Mouse (Mus musculus): Measurements from ENCODE around the gene Sectm1a.
"Not testable (repeated sequence)": the region's sequence is repeated elsewhere in the genome, so short reads cannot be mapped to it uniquely, and the experiment has no call there.

Gene Sectm1a

DNA sequence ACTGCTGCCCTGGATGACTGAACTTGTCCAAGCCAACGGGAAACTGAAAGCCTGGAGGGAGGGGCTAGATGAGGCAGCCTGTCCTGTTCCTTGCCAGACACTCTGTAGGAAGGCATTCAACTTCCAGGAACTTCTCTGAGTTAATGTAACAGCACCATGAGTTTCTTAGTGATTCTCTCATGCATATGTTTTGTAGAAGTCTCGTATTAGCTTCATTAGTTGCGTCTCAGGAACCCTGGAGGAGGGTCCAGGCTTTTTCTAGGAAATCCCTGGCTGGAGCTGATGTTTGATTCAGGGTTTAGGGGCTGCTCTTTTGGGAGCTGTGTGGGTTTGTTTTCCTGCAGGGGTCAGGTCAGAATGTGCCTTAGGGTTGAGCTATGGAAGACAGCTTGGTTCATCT is at the start of gene Sectm1a:
TSS of gene Sectm1a (minus strand) at position 101 of the 400 bp plus-strand sequence.
- DNase-seq = no peak

DNA sequence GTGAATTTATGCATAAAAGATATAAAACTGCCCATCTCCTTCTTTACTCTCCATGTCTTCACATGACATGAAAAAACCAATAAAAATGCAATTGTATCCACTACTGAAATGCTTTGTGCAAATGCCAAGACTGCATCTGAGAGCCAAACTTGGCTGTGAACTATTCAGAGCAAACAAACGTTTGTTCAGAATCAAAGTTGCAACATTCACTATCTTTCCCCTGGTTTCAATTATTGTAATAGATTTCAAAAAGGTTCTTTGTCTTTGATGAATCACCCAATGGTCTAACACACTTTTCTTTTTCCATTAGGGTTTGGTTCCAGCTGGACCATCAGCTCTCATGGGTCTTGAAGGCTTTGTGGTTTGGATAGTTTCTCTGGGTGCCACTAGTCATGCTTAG is 48.6 kb upstream of the Sectm1a start:
- DNase-seq = no peak

DNA sequence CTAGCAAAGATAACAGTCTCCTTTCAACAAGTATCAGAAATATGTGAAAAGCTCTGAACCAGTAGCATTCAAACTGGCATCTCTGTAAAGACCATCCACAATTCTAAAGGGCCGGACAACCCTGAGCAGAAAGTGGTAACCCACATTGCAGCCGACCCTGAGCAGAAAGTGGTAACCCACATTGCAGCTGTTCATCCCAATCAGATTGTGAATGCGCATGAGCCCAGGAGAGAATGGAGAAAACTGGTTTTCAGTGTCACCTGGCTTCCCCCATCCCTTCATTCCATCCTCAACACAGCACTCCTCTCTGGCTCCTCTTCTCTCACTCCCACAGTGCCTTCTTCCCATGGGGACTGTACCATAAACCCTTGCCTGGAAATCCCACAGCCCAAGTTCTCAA is 46.4 kb upstream of the Sectm1a start:
- no peak for DNase-seq

DNA sequence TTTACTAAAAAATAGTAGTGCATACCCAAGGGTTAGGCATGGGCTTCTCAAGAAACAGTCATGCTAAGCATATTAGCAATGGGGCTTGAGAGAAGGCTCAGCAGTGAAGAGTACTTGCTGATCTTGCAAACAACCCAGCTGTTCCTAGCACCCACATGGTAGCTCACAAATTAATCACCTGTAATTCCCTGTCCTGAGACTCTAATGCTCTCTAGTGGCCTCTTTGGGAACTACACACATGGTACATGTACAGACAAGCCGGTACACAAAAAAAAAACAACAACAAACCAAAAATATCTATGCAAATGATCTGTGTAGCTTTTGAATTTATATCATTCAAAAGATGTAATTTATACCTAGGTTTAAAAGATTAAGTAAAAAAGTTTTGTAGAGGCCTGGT is 45.4 kb upstream of the Sectm1a start:
- no peak for DNase-seq

DNA sequence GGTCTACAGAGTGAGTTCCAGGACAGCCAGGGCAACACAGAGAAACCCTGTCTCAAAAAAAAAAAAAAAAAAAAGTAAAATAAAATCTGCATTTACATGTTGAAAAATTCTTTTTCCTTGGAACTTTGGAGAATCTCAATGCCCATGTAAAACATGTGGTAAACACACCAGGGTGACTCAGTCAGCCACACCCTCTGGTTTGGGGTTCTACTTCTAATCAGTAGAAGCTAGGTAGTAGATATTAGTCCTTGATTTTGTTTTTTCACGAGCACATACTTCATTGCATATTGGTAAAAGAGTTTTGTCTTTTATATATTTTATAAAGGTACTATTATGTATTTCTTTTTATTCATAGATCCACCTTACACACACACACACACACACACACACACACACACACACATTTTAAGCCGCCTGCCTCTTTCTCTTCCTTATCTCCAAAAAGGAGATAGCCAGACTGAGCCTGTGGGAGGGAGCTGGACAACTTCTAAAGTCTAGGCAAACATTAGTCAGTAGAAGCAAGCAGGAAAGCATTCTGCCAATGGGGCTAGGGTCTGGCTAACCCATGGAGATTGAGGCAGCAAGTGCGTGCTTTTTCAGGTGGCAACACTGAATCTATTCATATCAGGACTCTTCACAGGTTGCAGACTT is 44.6 kb upstream of the Sectm1a start:
- no peak for DNase-seq

DNA sequence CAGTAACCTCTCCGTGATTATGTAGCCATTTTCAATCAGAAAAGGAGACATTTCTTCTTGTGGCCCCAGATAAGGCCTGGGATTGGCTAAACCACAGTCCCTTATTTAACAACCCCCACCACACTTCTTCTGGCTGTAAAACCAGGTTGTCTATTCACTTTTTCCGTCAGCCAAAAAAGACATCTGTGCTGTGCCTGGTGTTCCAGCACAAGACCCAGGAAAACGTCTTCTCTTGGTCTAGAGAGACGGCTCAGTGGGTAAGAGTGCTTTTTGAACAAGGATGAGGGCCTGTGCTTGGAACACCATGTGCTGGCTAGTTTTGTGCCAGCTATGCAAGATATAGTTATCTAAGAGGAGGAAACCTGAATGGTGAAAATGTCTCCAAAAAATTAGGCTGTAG is 42.4 kb upstream of the Sectm1a start:
- no peak for DNase-seq

DNA sequence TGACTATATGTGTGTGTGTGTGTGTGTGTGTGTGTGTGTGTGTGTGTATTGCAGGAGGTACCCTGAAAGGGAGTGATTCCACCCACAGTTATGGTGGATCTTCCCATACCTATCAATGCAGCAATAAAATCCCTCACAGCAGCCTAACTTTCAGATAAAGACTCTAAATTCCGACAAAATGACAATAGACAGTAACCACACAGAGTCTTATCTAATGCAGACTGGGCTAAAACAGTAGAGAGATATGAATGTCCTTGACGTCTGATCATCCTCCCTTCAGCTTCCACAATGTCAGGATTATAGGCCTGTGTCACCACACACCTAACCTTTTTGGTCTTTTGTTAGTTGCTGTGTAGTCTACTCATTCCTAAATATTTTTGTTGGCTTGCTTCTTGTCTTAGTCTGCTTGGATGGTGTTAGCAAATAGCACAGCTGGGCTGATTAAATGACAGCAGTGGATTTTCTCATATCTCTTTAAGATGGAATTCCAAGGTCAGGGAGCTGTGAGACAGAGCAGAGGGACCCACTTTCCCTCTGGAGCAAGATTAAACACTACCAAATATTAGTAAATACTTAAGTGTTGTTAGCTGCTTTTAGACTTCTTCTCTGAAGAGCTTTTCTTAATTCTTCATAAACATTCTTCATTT is 41.1 kb upstream of the Sectm1a start:
- peak; percentile 20 for DNase-seq

DNA sequence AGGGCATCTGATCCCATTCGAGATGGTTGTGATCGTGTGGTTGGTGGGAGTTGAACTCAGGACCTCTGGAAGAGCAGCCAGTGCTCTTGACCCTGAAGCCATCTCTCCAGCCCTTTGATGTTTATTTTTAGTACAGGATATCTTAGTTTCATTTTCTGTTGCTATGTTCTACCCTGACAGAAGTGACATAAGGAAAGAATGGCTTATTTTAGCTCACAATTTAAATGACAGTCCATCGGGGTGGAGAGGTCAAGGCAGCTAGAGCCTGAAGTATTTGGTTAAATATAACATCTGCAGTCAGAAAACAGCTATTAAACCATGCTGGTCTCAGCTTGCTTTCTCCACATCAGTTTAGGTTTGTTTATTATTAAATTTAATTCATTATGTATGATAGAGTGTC is 40.1 kb upstream of the Sectm1a start:
- DNase-seq = no peak

DNA sequence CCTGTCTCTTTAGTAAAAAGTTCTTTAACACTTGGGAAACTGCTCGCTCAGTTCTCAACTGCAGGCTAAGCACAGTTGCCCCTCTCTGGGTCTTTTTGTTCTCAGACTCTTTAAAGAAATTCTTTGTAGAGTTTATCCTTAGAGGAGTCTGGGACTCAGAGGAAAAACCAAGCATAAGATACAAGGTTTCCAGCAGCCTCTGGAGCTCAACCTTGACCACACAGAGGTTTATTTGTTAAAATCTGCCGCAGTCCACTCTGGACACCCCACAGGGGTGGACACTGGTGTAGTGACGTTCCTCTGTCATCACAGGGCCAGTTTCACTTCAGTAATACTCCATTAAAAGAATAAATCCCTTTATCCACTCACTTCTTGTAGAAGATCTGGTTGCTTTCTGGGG is 37.6 kb upstream of the Sectm1a start, which contains the start of gene Tex19.2:
TSS of gene Tex19.2 (minus strand) at position 101 of the 400 bp plus-strand sequence.
- DNase-seq = no peak

DNA sequence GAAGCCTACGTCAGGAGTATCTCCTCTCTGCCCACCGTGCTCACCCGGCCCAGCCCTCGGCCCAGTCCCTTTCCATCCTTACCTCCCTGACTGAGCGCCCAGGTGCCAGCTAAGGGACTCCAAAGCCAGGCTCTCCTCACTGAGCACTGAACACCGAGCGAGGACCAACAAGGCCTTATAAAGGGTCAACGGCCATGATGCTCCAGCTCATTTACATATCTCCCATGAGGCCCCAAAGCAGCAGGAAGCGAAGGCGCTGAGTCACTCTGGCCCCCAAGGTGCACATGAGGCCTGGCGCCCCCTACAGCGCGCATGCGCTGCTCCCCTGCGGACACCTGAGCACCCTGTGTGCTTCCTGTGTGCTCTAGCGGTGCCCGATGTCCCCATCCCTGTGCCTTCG is 37.1 kb upstream of the Sectm1a start:
- DNase-seq = no peak

DNA sequence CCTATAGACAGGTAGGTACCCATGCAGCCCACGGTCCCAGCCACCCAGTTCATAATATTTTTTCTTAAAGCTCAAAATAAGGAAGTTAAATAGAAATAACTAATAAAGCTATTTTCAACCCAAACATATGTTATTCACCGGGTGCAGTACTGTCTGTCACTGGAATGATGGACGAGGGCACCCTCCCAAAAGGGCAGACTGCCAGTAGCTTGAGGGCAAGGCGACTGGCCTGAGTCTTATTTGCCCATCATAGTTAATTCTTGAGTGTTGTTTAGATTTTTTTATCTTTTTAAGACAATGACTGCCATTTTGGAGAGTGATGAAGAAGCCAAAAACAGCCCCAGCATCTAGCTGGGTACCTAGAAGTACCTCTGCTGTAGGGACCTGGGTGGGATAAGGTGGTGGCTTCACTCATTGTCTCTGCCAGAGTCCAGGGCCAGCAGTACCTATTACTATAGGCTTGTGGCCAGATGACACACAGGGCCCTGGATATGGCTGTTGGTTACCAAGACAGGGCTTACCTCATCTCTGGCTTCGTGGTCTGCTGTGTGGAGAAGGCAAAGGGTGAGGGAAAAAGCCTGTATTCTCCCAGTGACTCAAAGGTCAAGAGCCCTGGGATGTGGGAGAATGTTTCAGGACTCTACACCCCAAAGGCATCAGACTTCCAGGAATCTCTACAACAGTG is 31.2 kb upstream of the Sectm1a start:
- DNase-seq = peak; percentile 28

DNA sequence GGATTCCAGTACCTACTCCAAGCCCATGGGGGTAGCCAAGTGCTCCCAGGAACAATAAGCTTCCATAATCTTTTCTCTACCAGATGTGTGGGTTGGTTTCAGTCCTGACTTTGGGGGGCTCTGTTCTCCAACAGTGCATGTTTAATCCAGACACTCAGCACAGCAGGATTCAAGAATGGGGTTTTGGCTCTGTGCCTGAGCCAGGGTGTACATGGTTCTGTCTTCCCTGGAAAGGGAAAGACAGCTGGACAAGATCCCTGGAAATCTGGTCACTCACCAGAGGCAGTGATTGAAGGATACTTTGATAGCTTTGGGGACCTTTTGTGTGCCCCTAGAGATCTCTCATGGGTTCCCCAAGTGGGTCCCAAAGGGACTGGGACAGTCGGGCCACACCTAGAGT is 30.6 kb upstream of the Sectm1a start:
- no peak for DNase-seq

DNA sequence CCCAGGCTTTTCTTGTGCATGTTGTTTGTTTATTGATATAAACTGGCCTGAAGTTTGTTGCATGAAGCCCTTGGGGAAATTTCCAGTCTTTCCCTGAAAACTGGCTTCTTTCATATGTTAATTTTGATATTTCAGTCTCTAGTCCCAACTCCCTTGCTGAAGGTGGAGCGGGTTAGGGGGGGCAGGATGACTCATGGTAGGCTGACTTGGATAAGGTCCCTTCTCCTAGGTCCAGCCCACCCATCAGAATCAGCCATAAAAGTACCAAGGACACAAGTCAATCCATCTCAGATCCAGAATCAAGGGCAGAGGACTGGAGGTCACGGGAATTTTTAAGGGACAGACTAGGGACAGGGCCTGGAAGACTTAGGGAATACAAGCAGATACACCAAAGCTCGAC is 30.0 kb upstream of the Sectm1a start:
- no peak for DNase-seq

DNA sequence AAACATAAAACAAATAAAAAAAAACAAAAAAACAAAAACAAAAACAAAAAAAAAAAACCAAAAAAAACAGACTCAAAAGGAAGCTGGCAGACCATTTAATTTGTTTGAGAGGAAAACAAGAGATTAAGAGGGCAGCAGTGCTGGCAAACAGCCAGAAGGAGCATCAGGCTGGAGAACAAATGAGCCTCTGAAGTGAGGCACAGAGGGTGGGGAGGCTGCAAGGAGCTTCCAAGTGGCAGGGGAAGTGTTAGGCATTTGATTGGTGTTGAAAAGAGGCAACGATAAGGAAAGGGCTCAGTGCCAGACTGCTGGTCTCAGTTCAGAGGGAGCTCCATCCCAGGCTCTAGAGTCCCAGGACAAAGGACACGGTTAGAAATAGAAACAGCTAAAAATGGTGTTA is 29.0 kb upstream of the Sectm1a start:
- DNase-seq = peak; percentile 61

DNA sequence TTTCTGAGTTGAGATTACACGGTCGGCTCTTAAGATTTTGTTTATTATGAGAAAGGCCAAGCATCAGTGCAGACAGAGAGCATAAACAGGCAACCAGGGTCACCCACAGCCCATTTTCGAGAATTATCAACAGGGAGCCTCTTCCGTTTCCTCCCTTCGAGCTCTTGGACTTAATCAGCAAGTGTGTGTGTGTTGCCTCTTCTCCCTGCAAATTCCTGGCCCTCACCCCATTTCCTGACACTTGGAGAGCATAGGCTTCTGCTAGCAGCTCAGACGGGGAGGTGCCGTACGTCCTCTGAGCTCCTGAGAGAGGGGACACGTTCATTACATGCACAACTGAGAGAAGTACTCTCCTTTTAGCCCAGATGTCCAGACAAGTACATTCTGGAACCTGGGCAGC is 27.0 kb upstream of the Sectm1a start:
- peak; percentile 75 for DNase-seq

DNA sequence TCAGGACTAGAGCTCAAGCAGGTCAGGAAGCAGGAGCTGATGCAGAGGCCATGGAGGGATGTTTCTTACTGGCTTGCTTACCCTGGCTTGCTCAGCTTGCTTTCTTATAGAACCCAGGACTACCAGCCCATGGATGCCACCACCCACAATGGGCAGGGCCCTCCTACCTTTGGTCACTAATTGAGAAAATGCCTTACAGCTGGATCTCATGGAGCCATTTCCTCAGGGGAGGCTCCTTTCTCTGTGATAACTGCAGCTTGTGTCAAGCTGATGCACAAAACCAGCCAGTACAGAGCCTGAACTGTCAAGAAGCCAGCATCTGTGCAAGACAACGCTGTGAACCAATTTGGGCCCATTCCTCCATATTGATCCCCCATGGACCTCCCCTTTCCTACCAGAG is 26.2 kb upstream of the Sectm1a start:
- not testable (repeated sequence) for DNase-seq

DNA sequence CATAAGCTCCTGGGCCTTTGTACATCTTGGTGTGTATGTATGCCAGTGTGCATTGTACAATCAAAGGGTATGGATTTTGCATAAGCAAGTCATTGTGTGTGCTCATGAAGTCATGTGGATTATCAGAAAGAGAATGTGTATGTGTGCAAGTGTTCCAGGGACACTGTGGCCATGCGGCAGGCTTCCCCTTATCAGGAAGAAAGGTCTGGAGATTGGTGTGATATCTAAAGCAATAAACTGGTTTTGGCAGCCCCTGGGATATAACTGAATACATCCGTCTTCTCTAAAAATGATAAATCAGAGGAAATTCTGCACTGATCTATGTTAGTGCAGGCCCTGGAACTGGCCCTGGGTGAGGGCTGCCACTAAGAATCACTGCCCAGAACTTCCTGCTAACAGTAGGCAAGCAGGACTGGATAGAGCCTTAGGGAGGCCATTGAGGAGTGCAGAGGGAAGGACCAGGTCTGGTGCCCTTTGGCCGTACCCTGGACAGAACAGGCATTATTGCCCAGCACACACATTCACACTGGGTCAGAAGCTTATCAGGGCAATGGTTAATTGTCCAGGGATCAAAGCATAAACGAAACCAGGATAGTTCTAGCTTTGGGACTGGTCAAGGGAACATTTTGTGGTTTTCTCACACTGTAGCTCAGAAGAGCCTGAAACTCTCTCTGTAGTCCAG is 20.2 kb upstream of the Sectm1a start:
- DNase-seq = no peak

DNA sequence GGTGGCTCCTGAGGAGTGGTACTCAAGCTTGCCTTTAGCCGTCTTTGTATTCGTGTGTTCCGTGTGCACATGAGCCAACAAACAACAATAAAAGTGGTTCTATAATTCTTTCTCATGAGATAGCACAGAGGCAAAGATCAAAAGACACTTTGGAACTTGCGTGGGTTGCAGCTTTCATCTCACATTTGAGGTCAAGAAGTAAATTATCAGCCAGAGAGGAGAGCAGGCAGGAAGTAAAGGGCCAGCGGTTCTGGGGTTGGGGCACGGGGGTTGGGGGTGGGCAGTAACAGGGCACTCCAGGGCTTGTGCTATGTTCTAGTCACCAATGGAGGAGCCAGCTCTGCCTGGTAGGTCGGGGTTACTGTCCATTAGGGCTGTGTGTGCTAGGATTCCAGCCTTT is 19.7 kb upstream of the Sectm1a start:
- DNase-seq = no peak

DNA sequence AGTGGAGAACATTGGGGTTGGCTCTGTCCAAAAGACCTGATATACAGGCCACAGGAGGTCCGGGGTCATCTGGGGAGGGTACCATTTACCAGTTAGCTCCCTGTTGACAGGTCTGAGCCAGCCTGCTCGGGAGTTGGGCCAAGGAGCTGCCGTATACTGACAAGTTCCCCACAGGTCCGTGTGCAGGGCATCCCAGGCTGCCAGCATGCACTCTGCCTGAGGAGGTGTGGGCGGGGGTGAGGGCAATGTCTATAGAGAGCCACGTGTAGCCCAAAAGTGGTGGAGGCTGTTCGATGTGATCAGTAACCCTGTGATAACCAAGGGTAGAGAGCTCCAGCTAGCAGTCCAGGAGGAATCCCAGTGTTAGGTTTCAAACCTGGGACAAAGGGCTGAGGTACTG is 18.7 kb upstream of the Sectm1a start:
- DNase-seq = no peak

DNA sequence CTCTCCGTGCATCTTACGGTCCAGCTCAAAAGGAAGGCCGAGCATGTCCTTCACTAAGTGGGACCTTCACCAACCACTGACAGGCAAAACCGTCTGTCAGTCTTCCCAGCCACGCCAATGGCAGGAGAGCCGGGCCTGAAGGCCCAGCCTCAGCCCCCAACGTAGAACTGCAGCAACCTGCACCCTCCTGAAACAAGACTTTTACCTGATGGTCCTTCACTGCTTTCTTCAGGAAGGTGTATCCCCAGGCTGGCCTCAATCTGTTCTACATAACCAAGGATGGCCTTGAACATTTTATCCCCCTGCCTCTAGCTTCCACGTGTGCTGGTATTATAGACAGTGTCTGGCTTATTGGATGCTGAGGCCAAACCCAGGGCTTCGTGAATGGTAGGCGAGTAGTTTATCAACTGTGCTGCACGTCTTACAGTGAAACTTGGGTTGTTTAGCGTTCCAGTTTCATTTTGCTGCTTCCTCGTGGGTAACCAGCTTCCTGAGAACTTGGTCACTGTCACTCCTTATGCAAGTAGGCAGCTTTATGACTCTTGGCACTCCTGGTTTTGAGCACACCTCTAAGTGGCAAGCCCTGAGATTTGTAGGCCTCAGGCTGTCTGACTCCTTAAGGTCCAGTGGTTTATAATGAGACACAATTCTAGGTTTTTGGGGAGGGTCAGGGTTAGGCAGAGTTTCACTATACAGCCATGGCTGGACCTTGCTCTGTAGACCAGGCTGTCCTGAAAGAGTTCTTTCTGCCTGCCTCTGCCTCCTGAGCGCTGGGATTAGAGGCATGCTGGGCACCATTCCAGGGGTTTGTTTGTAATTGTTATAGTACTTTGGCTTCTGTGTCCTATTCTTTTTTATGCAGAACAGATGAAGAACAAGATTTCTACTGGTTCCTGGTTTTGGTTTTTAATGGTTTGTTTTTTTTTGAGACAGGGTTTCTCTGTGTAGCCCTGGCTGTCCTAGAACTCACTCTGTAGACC is 11.9 kb upstream of the Sectm1a start:
- DNase-seq = no peak

DNA sequence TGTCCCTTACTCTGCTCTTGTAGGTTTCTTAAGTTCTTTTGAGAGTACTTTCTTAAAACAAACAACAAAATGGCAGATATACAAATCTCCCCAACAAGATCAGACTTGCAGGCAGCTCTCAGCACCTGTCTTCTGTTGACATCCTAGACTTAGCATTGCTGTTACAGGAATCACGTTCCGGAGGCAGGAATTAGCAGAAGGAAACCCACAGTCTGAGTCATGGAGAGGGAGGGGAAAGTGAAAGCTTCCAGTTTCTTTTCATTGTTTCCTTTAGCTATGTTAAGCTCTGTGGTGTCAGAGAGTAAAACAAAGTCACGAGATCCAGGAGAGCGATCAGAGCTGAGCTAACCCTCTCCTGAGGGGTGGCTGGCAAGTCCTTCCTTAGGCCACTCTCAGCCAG is 9.9 kb upstream of the Sectm1a start:
- no peak for DNase-seq

DNA sequence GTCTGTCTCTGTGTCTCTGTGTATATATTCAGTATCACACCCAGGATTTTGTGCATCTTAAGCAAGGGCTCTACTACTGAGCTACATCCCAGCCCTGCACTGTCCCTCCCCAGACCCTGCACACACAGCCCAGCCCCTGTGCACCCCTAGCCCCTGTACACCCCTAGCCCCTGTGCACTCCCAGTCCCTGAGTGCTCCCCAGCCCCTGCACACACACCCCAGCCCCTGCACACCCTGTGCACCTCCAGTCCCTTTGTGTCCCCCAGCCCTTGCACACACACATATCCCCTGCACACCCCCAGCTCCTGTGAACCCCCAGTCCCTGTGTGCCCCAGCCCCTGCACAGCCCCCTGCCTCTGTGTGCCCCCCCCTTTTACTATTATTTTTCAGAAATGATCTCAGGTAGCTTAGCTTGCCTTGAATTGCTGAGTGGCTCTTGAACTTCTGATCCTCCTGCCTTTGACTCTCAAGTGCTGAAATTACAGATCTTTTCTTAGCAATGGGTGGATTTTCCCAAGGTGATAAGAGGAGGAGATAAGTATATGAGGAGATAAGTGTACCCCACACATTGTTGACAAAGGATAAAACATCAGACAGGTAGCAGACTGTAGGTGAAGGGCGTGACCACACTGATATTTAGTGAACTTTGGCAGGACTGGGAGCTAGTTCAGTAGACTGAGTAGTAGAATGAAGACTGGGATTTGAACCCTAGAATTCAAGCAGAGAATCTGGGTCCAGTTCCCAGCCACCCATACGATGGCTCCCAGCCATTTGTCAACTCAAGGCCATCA is 8.9 kb upstream of the Sectm1a start:
- DNase-seq = no peak
